8 mouse cellular contexts compared by ENCODE assay signal in the genomic region with DNA sequence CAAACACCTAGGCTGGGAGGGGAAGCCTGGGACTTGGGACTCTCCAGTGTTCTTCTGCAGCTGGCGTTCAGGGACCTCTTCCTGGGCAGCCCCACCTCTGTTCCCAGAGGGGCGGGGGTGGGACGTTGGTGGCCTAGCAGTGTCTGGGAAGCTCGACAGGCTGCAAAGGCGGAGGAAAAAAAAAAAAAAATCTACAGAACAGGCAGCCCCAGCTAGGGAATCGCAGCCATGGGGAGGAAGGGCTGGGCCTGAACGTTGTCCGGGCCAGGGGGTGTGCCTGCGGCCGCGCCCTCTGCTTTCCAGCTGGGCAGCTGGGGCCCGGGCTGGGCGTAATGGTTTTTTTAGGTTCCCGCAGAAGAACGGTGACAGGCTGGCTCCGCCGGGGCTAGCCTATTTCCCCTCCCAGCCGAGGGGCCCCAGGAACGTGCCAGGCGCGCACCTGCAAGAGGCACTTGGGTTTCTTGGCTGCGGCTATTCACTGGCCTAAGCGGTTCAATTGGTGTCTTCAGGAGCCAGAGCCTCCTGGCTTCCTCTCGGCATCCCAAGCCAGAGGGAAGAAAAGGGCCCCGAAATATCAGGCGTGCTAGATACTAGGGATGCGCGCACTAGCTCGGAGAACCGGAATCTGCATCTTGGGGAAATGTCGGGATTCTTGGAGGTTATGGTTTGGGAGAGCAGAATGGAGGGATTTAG.
DNase-seq lines count a peak whose midpoint lies in the region; ATAC-seq lines count a peak whose summit lies in the region.

No protein-coding gene starts in this region.

- peak overlapping the region; percentile 39 for H3K4me3 ChIP-seq in kidney, embryonic 14.5 days (ENCODE audit: low read length)
- peak overlapping the region; percentile 47 for H3K4me3 ChIP-seq in forebrain, embryonic 10.5 days
- H3K4me3 ChIP-seq in intestine, embryonic 15.5 days (replicated peaks): peak overlapping the region; percentile 34
- peak overlapping the region; percentile 17 for H3K4me3 ChIP-seq in midbrain, embryonic 11.5 days (ENCODE audit: low read depth, low read length)

- no peak; the same call in 1 of the 2 replicates for ATAC-seq in kidney, embryonic 14.5 days (ENCODE audit: low FRiP score, low TSS enrichment)
- peak; percentile 75 for ATAC-seq in intestine, embryonic 15.5 days
- peak; percentile 25; the same call in 1 of the 2 replicates for ATAC-seq in midbrain, embryonic 11.5 days (ENCODE audit: low FRiP score)

- no peaks in the 10 kb centered on the region for H3K9me3 ChIP-seq in kidney, embryonic 14.5 days (ENCODE audit: control insufficient read depth, low read length)
- H3K9me3 ChIP-seq in forebrain, embryonic 10.5 days: no peaks in the 10 kb centered on the region
- no peaks in the 10 kb centered on the region for H3K9me3 ChIP-seq in intestine, embryonic 15.5 days
- no peaks in the 10 kb centered on the region for H3K9me3 ChIP-seq in midbrain, embryonic 11.5 days (ENCODE audit: control insufficient read depth, low read length)

- peak overlapping the region; percentile 48 for H3K9ac ChIP-seq in kidney, embryonic 14.5 days (ENCODE audit: low read depth, low read length)
- peak overlapping the region; percentile 38 for H3K9ac ChIP-seq in intestine, embryonic 15.5 days
- peak overlapping the region; percentile 26; the same call in 1 of the 2 replicates for H3K9ac ChIP-seq in midbrain, embryonic 11.5 days (ENCODE audit: low read length)

- peaks cover 45% of the 10 kb centered on the region for H3K27me3 ChIP-seq in kidney, embryonic 14.5 days (ENCODE audit: control insufficient read depth, insufficient read depth, low read length)
- peaks cover 97% of the 10 kb centered on the region for H3K27me3 ChIP-seq in forebrain, embryonic 10.5 days (ENCODE audit: poor library complexity, severe bottlenecking)
- peaks cover 27% of the 10 kb centered on the region for H3K27me3 ChIP-seq in intestine, embryonic 15.5 days (replicated peaks)
- H3K27me3 ChIP-seq in midbrain, embryonic 11.5 days (ENCODE audit: control insufficient read depth, insufficient read depth, low read length): peaks cover 50% of the 10 kb centered on the region

- H3K4me1 ChIP-seq in kidney, embryonic 14.5 days (ENCODE audit: control insufficient read depth, insufficient read depth, low read length): peaks cover 44% of the 10 kb centered on the region
- peaks cover 84% of the 10 kb centered on the region for H3K4me1 ChIP-seq in forebrain, embryonic 10.5 days
- peaks cover 35% of the 10 kb centered on the region for H3K4me1 ChIP-seq in intestine, embryonic 15.5 days (replicated peaks)
- H3K4me1 ChIP-seq in midbrain, embryonic 11.5 days (ENCODE audit: control insufficient read depth, insufficient read depth, low read length): peaks cover 61% of the 10 kb centered on the region

- H3K27ac ChIP-seq in kidney, embryonic 14.5 days (ENCODE audit: low read depth, low read length): no peak overlapping the region
- peak overlapping the region; percentile 63; the same call in 1 of the 2 replicates for H3K27ac ChIP-seq in forebrain, embryonic 10.5 days
- H3K27ac ChIP-seq in intestine, embryonic 15.5 days: no peak overlapping the region
- no peak overlapping the region for H3K27ac ChIP-seq in midbrain, embryonic 11.5 days (ENCODE audit: low read depth, low read length)

- WGBS in kidney, embryonic 14.5 days: under 1% methylated on average over 31 of the region's 31 CpGs
- under 1% methylated on average over 31 of the region's 31 CpGs for WGBS in forebrain, embryonic 10.5 days
- 1% methylated on average over 31 of the region's 31 CpGs for WGBS in intestine, embryonic 15.5 days
- under 1% methylated on average over 28 of the region's 31 CpGs for WGBS in midbrain, embryonic 11.5 days

- H3K36me3 ChIP-seq in kidney, embryonic 14.5 days (ENCODE audit: control insufficient read depth, insufficient read depth, low read length): no peaks in the 10 kb centered on the region
- H3K36me3 ChIP-seq in forebrain, embryonic 10.5 days (replicated peaks): no peaks in the 10 kb centered on the region
- no peaks in the 10 kb centered on the region for H3K36me3 ChIP-seq in intestine, embryonic 15.5 days
- H3K36me3 ChIP-seq in midbrain, embryonic 11.5 days (ENCODE audit: control insufficient read depth, insufficient read depth, low read length): no peaks in the 10 kb centered on the region

- no peak for DNase-seq in kidney, adult 9 months
- peak; percentile 52 for DNase-seq in forebrain, embryonic 10.5 days (ENCODE audit: extremely low spot score, low spot score)
- peak; percentile 95 for DNase-seq in midbrain, embryonic 11.5 days (ENCODE audit: low spot score, missing footprints)
- DNase-seq in left cerebral cortex, adult 11 months (ENCODE audit: low spot score): no peak
- no peak for DNase-seq in left cerebral cortex, adult 18-20 months (ENCODE audit: low spot score in 2 of 2)
- no peak for DNase-seq in Muller cell, postnatal 12 days (ENCODE audit: inconsistent ontology term)

- H3K4me2 ChIP-seq in kidney, embryonic 14.5 days (replicated peaks; ENCODE audit: low read depth, low read length): peak overlapping the region; percentile 59
- peak overlapping the region; percentile 79 for H3K4me2 ChIP-seq in intestine, embryonic 15.5 days (replicated peaks)
- H3K4me2 ChIP-seq in midbrain, embryonic 11.5 days: peak overlapping the region; percentile 50

Comparison
In these comparisons a context has a peak if more than half of its experiments do, and no peak if none do; other contexts are left out.
1. DNase-seq: peak in forebrain, embryonic 10.5 days (single experiment) and midbrain, embryonic 11.5 days (single experiment); none in kidney, adult 9 months (single experiment), left cerebral cortex, adult 11 months (single experiment), left cerebral cortex, adult 18-20 months (0 of 2) and Muller cell, postnatal 12 days (single experiment).
2. Peak in every context shown above with its lines, with median percentiles within 50 percentile points of each other: H3K4me2 ChIP-seq, H3K4me3 ChIP-seq and H3K9ac ChIP-seq.